Mouse (Mus musculus) CH12.LX (cell line): ENCODE measurements around the gene Sec24d.

Source experiments
- CTCF ChIP-seq, 2 experiments: IDR thresholded peaks in 1 of 2; conservative IDR thresholded peaks in 1 of 2; 2 replicates each; pipeline ENCODE4 v1.5.1; 2011 to 2012; ENCODE audit warnings: low read depth in 2 of 2, low read length in 2 of 2, improper control_type of control experiment in 1 of 2, inconsistent platforms in 1 of 2, mild to moderate bottlenecking in 1 of 2, moderate library complexity in 1 of 2
- E2F4 ChIP-seq: IDR thresholded peaks from 2 replicates; pipeline ENCODE4 v1.6.1; 2011; ENCODE audit warnings: low read depth, low read length, improper control_type of control experiment; ENCODE audit not compliant: insufficient replicate concordance
- MAZ ChIP-seq: IDR thresholded peaks from 2 replicates; pipeline ENCODE4 v1.6.1; 2012; ENCODE audit warnings: low read depth, mild to moderate bottlenecking, inconsistent platforms, low read length, improper control_type of control experiment, moderate library complexity
- POLR2A ChIP-seq: IDR thresholded peaks from 2 replicates; pipeline ENCODE4 v1.6.1; 2011; ENCODE audit warnings: low read depth, mild to moderate bottlenecking, improper control_type of control experiment, low read length
- ZC3H11A ChIP-seq: IDR thresholded peaks from 2 replicates; pipeline ENCODE4 v1.6.1; 2012; ENCODE audit warnings: low read depth, mild to moderate bottlenecking, inconsistent platforms, low read length, improper control_type of control experiment
- ZNF384 ChIP-seq: IDR thresholded peaks from 2 replicates; pipeline ENCODE4 v1.6.1; 2012; ENCODE audit warnings: low read depth, low read length, improper control_type of control experiment, inconsistent platforms

DNA sequence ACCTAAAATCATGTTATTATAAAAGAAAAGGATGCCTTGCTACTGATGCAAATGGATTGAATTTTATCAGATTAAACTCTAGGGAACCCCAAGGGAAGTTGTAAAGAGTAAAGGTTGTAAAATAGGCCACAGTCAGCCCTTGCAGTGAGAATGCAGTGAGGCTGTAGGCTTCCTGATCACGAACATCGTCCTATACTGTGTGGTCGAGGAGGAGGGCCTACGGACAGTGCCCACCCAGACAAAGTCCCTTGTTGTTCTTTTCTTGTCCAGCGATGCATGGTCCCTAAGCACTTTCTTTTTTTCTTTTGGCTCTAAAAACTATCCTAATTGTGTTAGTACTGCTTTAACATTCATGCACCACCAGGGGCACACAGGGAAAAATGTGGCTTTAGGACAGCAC, 145.9 kb downstream of the Sec24d start:
- no peak for TF ChIP-seq MAZ
- TF ChIP-seq ZC3H11A: no peak
- TF ChIP-seq POLR2A: no peak
- no peak for TF ChIP-seq ZNF384
- no peak for TF ChIP-seq E2F4
- TF ChIP-seq CTCF (conservative IDR thresholded peaks at IDR 0.05 in 1 of 2, IDR thresholded peaks at IDR 0.05 in 1 of 2; ENCODE audit: low read depth in 2 of 2, low read length in 2 of 2): no peak; a peak in 1 of 4 replicates
